8 mouse cellular contexts compared by ENCODE assay signal in genomic region chr2:92059481-92060220, GRCm38 (mm10). TPM values are rescaled to one million over a fixed set of nuclear protein-coding genes. Genes with fewer than 3 reads are reported as not detected.
DNase-seq lines count a peak whose midpoint lies in the region; ATAC-seq and TF ChIP-seq lines count a peak whose summit lies in the region.

No protein-coding gene starts in this region.

- H3K27ac ChIP-seq in forebrain, embryonic 16.5 days (ENCODE audit: low read length) = peak overlapping the region; percentile 86
- peak overlapping the region; percentile 90 for H3K27ac ChIP-seq in neural tube, embryonic 15.5 days (replicated peaks)

- peak; percentile 77 for ATAC-seq in cerebellum, adult (ENCODE audit: insufficient number of reproducible peaks, low FRiP score, low TSS enrichment)
- ATAC-seq in forebrain, embryonic 16.5 days = peak; percentile 82
- peak; percentile 87 for ATAC-seq in neural tube, embryonic 15.5 days (ENCODE audit: low FRiP score)

- H3K27me3 ChIP-seq in forebrain, embryonic 16.5 days (replicated peaks; ENCODE audit: control insufficient read depth, insufficient read depth, low read length) = no peaks in the 10 kb centered on the region
- peaks cover 7% of the 10 kb centered on the region; the same call in 1 of the 2 replicates for H3K27me3 ChIP-seq in neural tube, embryonic 15.5 days (replicated peaks)

- peak overlapping the region; percentile 91 for H3K4me2 ChIP-seq in forebrain, embryonic 16.5 days (ENCODE audit: low read length)
- H3K4me2 ChIP-seq in neural tube, embryonic 15.5 days = peak overlapping the region; percentile 87

- no peak for TF ChIP-seq CTCF in lung, adult 2 months (IDR thresholded peaks at IDR 0.05; ENCODE audit: insufficient read depth, low read length)

- under 1% methylated on average over 63 of the region's 63 CpGs for WGBS in forebrain, embryonic 16.5 days
- WGBS in lung, adult 2 months = under 1% methylated on average over 63 of the region's 63 CpGs
- WGBS in neural tube, embryonic 15.5 days = under 1% methylated on average over 63 of the region's 63 CpGs

- H3K4me3 ChIP-seq in forebrain, embryonic 16.5 days (replicated peaks; ENCODE audit: low read length) = peak overlapping the region; percentile 72
- H3K4me3 ChIP-seq in lung, adult 2 months (replicated peaks; ENCODE audit: extremely low read depth, low read depth, low read length) = peak overlapping the region; percentile 15
- peak overlapping the region; percentile 68 for H3K4me3 ChIP-seq in neural tube, embryonic 15.5 days (replicated peaks)

- H3K4me1 ChIP-seq in forebrain, embryonic 16.5 days (replicated peaks; ENCODE audit: control insufficient read depth, insufficient read depth, low read length) = peaks cover 26% of the 10 kb centered on the region
- H3K4me1 ChIP-seq in lung, adult 2 months (ENCODE audit: control insufficient read depth, insufficient read depth, low read length) = peaks cover 9% of the 10 kb centered on the region; the same call in 1 of the 2 replicates
- peaks cover 28% of the 10 kb centered on the region for H3K4me1 ChIP-seq in neural tube, embryonic 15.5 days

- H3K9me3 ChIP-seq in forebrain, embryonic 16.5 days (ENCODE audit: control insufficient read depth, low read length) = no peaks in the 10 kb centered on the region
- no peaks in the 10 kb centered on the region for H3K9me3 ChIP-seq in neural tube, embryonic 15.5 days (replicated peaks)

- TF ChIP-seq POLR2A in lung, adult 2 months (IDR thresholded peaks at IDR 0.05; ENCODE audit: borderline replicate concordance, extremely low read depth, low read depth, low read length) = no peak

- peak overlapping the region; percentile 89 for H3K9ac ChIP-seq in forebrain, embryonic 16.5 days (replicated peaks; ENCODE audit: low read depth, low read length)
- H3K9ac ChIP-seq in neural tube, embryonic 15.5 days (replicated peaks) = peak overlapping the region; percentile 87

- intact Hi-C loops in heart, postnatal 25 days (cut with DNase I) = loop anchor here (5.0 kb wide), 3 partner anchors 117 to 132 kb away; partner anchors contain the start of gene Chrm4

- DNase-seq in CD8-positive naive resting alpha-beta T cell, adult 2 months (ENCODE audit: low read depth in 2 of 2, low spot score in 2 of 2) = peak; percentile 24 to 46
- DNase-seq in heart, postnatal 25 days (ENCODE audit: low spot score) = peak; percentile 16
- peak; percentile 70 to 80 for DNase-seq in layer of hippocampus, adult 18-20 months (ENCODE audit: low spot score in 2 of 2)
- DNase-seq in lung, adult 2 months = peak; percentile 44
- peak; percentile 5 to 25 for DNase-seq in thymus, postnatal 10 days (ENCODE audit: low spot score in 2 of 2)

- no peaks in the 10 kb centered on the region for H3K36me3 ChIP-seq in forebrain, embryonic 16.5 days (ENCODE audit: control insufficient read depth, insufficient read depth)
- H3K36me3 ChIP-seq in neural tube, embryonic 15.5 days = no peaks in the 10 kb centered on the region

RNA-seq across cellular contexts. Expression of gene Phf21a, which starts 33.3 kb away (rescaled TPM):
- polyA plus RNA-seq in forebrain, embryonic 16.5 days (2015; fragmentation: Nextera tagmentation; extraction: Ambion mirVana) = 43.5 and 50.3 TPM in 2 replicates
- total RNA-seq in heart, postnatal 25 days (2021) = 10 to 100 TPM; 26.2 to 37.6 TPM
- 100 to 1,000 TPM; 145 to 150 TPM for total RNA-seq in layer of hippocampus, adult 18-20 months (2021)
- 42.4 and 49.9 TPM in 2 replicates for polyA plus RNA-seq in lung, adult 2 months (2012; rRNA removed)
- 27.8 and 35.4 TPM in 2 replicates for polyA plus RNA-seq in neural tube, embryonic 15.5 days (2015; fragmentation: Nextera tagmentation; extraction: Ambion mirVana)

RNA-seq across cellular contexts. Expression of gene Creb3l1, which starts 35.3 kb away (rescaled TPM):
- polyA plus RNA-seq in forebrain, embryonic 16.5 days (2015; fragmentation: Nextera tagmentation; extraction: Ambion mirVana) = 1.3 and 1.9 TPM in 2 replicates
- 1 to 10 TPM; 4.5 to 6.8 TPM for total RNA-seq in heart, postnatal 25 days (2021)
- 1 to 10 TPM; 2.5 to 3.7 TPM for total RNA-seq in layer of hippocampus, adult 18-20 months (2021)
- polyA plus RNA-seq in lung, adult 2 months (2012; rRNA removed) = 11.6 and 15.0 TPM in 2 replicates
- polyA plus RNA-seq in neural tube, embryonic 15.5 days (2015; fragmentation: Nextera tagmentation; extraction: Ambion mirVana) = 3.4 and 5.2 TPM in 2 replicates

Comparison
In these comparisons a context has a peak if more than half of its experiments do, and no peak if none do; other contexts are left out.
1. Peak in every context shown above with its lines: DNase-seq, ATAC-seq, H3K4me3 ChIP-seq and H3K27ac ChIP-seq.
2. DNase-seq: peak in every context shown above with its lines; median percentile 75 in layer of hippocampus, adult 18-20 months; 44 in lung, adult 2 months; 35 in CD8-positive naive resting alpha-beta T cell, adult 2 months; 16 in heart, postnatal 25 days; 15 in thymus, postnatal 10 days.
3. H3K4me3 ChIP-seq: peak in every context shown above with its lines; median percentile 72 in forebrain, embryonic 16.5 days; 68 in neural tube, embryonic 15.5 days; 15 in lung, adult 2 months.